24 mouse cellular contexts compared by ENCODE assay signal in genomic region chr11:104576772-104577612, GRCm38 (mm10). TPM values are rescaled to one million over a fixed set of nuclear protein-coding genes. Genes with fewer than 3 reads are reported as not detected.
DNase-seq lines count a peak whose midpoint lies in the region; ATAC-seq and TF ChIP-seq lines count a peak whose summit lies in the region.
"Had no signal": no experiment of that assay in that cellular context is flagged by ENCODE, and none has a peak within 500 bp of the region (broad histone marks: within the 10 kb centered on the region; RNA-seq: fewer than 3 reads in every experiment).

No protein-coding gene starts in this region.

- H3K9me3 ChIP-seq in heart, embryonic 13.5 days = no peaks in the 10 kb centered on the region
- no peaks in the 10 kb centered on the region for H3K9me3 ChIP-seq in neural tube, embryonic 11.5 days (ENCODE audit: control insufficient read depth, low read length)
- H3K9me3 ChIP-seq in neural tube, embryonic 15.5 days (replicated peaks) = no peaks in the 10 kb centered on the region
- no peaks in the 10 kb centered on the region for H3K9me3 ChIP-seq in midbrain, postnatal 0 days (ENCODE audit: low read length)
- H3K9me3 ChIP-seq: forebrain, embryonic 12.5 days; kidney, embryonic 15.5 days; liver, embryonic 13.5 days; lung, embryonic 15.5 days had no signal

- peak; percentile 81 for ATAC-seq in heart, embryonic 13.5 days (ENCODE audit: extremely low read depth, insufficient number of reproducible peaks, low FRiP score, low TSS enrichment)
- ATAC-seq in neural tube, embryonic 11.5 days (ENCODE audit: insufficient read depth, low FRiP score, low TSS enrichment) = no peak
- ATAC-seq in neural tube, embryonic 15.5 days (ENCODE audit: low FRiP score) = no peak
- no peak for ATAC-seq in midbrain, postnatal 0 days (ENCODE audit: low FRiP score)
- ATAC-seq: intestine, postnatal 0 days had no signal

- intact Hi-C loops in gastrocnemius, adult 2 months (cut with DNase I) = no loop called here

- H3K4me1 ChIP-seq in heart, embryonic 13.5 days = peaks cover 64% of the 10 kb centered on the region
- no peaks in the 10 kb centered on the region for H3K4me1 ChIP-seq in neural tube, embryonic 11.5 days (ENCODE audit: control insufficient read depth, insufficient read depth, low read length)
- no peaks in the 10 kb centered on the region for H3K4me1 ChIP-seq in neural tube, embryonic 15.5 days
- H3K4me1 ChIP-seq in midbrain, postnatal 0 days (ENCODE audit: insufficient read depth, low read length) = 0 out of 2 replicates have a peak, but pooled peaks cover 7% of the 10 kb centered on the region
- H3K4me1 ChIP-seq: forebrain, embryonic 12.5 days had no signal

- WGBS in heart, embryonic 13.5 days = 22% methylated on average over 10 of the region's 10 CpGs
- 59% methylated on average over 9 of the region's 10 CpGs for WGBS in neural tube, embryonic 11.5 days
- 53% methylated on average over 10 of the region's 10 CpGs for WGBS in neural tube, embryonic 15.5 days
- WGBS in midbrain, postnatal 0 days = 54% methylated on average over 10 of the region's 10 CpGs

- no peak overlapping the region for H3K4me3 ChIP-seq in gastrocnemius, adult 2 months
- H3K4me3 ChIP-seq in heart, embryonic 13.5 days = peak overlapping the region; percentile 66
- H3K4me3 ChIP-seq in neural tube, embryonic 11.5 days (ENCODE audit: low read depth, low read length) = no peak overlapping the region
- no peak overlapping the region for H3K4me3 ChIP-seq in neural tube, embryonic 15.5 days (replicated peaks)
- no peak overlapping the region for H3K4me3 ChIP-seq in midbrain, postnatal 0 days (ENCODE audit: low read depth, low read length)
- H3K4me3 ChIP-seq: erythroblast, embryonic 14.5 days; forebrain, embryonic 12.5 days; kidney, embryonic 15.5 days; left cerebral cortex, adult 2 months; liver, embryonic 13.5 days; lung, embryonic 15.5 days had no signal

- H3K4me2 ChIP-seq in heart, embryonic 13.5 days = peak overlapping the region; percentile 73
- H3K4me2 ChIP-seq in neural tube, embryonic 11.5 days (ENCODE audit: low read depth) = no peak overlapping the region
- H3K4me2 ChIP-seq in neural tube, embryonic 15.5 days = no peak overlapping the region
- no peak overlapping the region for H3K4me2 ChIP-seq in midbrain, postnatal 0 days (ENCODE audit: low read depth, low read length, poor library complexity, severe bottlenecking)
- H3K4me2 ChIP-seq: forebrain, embryonic 12.5 days; kidney, embryonic 15.5 days; liver, embryonic 13.5 days; lung, embryonic 15.5 days had no signal

- H3K36me3 ChIP-seq in heart, embryonic 13.5 days = peaks cover 29% of the 10 kb centered on the region
- no peaks in the 10 kb centered on the region for H3K36me3 ChIP-seq in neural tube, embryonic 11.5 days (ENCODE audit: control insufficient read depth, insufficient read depth, low read length)
- H3K36me3 ChIP-seq in neural tube, embryonic 15.5 days = no peaks in the 10 kb centered on the region
- H3K36me3 ChIP-seq in midbrain, postnatal 0 days (ENCODE audit: insufficient read depth, low read length) = no peaks in the 10 kb centered on the region
- H3K36me3 ChIP-seq: forebrain, embryonic 12.5 days; kidney, embryonic 15.5 days; liver, embryonic 13.5 days; lung, embryonic 15.5 days had no signal

- peak overlapping the region; percentile 94 for H3K9ac ChIP-seq in heart, embryonic 13.5 days
- H3K9ac ChIP-seq in neural tube, embryonic 11.5 days (ENCODE audit: low read length) = no peak overlapping the region
- no peak overlapping the region for H3K9ac ChIP-seq in neural tube, embryonic 15.5 days (replicated peaks)
- H3K9ac ChIP-seq in midbrain, postnatal 0 days (replicated peaks; ENCODE audit: low read length, poor library complexity, severe bottlenecking) = no peak overlapping the region
- H3K9ac ChIP-seq: forebrain, embryonic 12.5 days; kidney, embryonic 15.5 days; liver, embryonic 13.5 days; lung, embryonic 15.5 days had no signal

- DNase-seq in gastrocnemius, postnatal 10 days = peak; percentile 20
- DNase-seq in gastrocnemius, adult 2 months = no peak
- no peak for DNase-seq in heart, adult 9 months (ENCODE audit: low spot score in 2 of 2)
- DNase-seq in neural tube, embryonic 11.5 days (ENCODE audit: low spot score) = peak; percentile 4
- no peak for DNase-seq in midbrain, postnatal 0 days (ENCODE audit: low spot score)
- no peak for DNase-seq in cerebellum, postnatal 4 days (ENCODE audit: low spot score in 2 of 2)
- DNase-seq: adrenal gland, postnatal 10 days; cerebellum, adult 2 months; kidney, postnatal 4 days; left cerebral cortex, postnatal 4 days; liver, embryonic 13.5 days; lung, postnatal 4 days; midbrain, embryonic 14.5 days; right cerebral cortex, adult 18-20 months; right cerebral cortex, postnatal 4 days; thymus, postnatal 14 days had no signal

- no peaks in the 10 kb centered on the region for H3K27me3 ChIP-seq in heart, embryonic 13.5 days (replicated peaks)
- H3K27me3 ChIP-seq in neural tube, embryonic 11.5 days (ENCODE audit: control insufficient read depth, insufficient read depth, low read length) = 0 out of 2 replicates have a peak, but pooled peaks cover 4% of the 10 kb centered on the region
- 0 out of 2 replicates have a peak, but pooled peaks cover 9% of the 10 kb centered on the region for H3K27me3 ChIP-seq in neural tube, embryonic 15.5 days (replicated peaks)
- H3K27me3 ChIP-seq in midbrain, postnatal 0 days (ENCODE audit: insufficient read depth, low read length) = peaks cover 3% of the 10 kb centered on the region; the same call in 1 of the 2 replicates
- H3K27me3 ChIP-seq: lung, embryonic 15.5 days had no signal

- no peak for TF ChIP-seq CTCF in gastrocnemius, adult 2 months (IDR thresholded peaks at IDR 0.05)
- TF ChIP-seq CTCF in midbrain, postnatal 0 days (IDR thresholded peaks at IDR 0.05) = no peak

- no peak overlapping the region for H3K27ac ChIP-seq in gastrocnemius, adult 2 months
- peak overlapping the region; percentile 97 for H3K27ac ChIP-seq in heart, embryonic 13.5 days (replicated peaks)
- H3K27ac ChIP-seq in neural tube, embryonic 11.5 days (ENCODE audit: low read depth, low read length) = no peak overlapping the region
- H3K27ac ChIP-seq in neural tube, embryonic 15.5 days (replicated peaks) = no peak overlapping the region
- no peak overlapping the region for H3K27ac ChIP-seq in midbrain, postnatal 0 days (ENCODE audit: low read depth, low read length)
- H3K27ac ChIP-seq: forebrain, embryonic 12.5 days; kidney, embryonic 15.5 days; left cerebral cortex, adult 2 months; liver, embryonic 13.5 days; lung, embryonic 15.5 days had no signal

RNA-seq across cellular contexts. Expression of gene Myl4, which starts 26.5 kb away (rescaled TPM):
- 10 to 100 TPM; 30.6 to 48.9 TPM for total RNA-seq in gastrocnemius, postnatal 10 days (2021)
- 1 to 10 TPM; 2.9 to 8.1 TPM for total RNA-seq in gastrocnemius, adult 2 months (2021)
- polyA plus RNA-seq in heart, embryonic 13.5 days (2015; fragmentation: Nextera tagmentation; extraction: Ambion mirVana) = 2,381 and 2,697 TPM in 2 replicates
- 33.0 and 36.4 TPM in 2 replicates for polyA plus RNA-seq in neural tube, embryonic 11.5 days (2014; fragmentation: Nextera tagmentation; extraction: Ambion mirVana)
- polyA plus RNA-seq in neural tube, embryonic 15.5 days (2015; fragmentation: Nextera tagmentation; extraction: Ambion mirVana) = 16.2 and 19.5 TPM in 2 replicates
- 2.5 and 4.0 TPM in 2 replicates for total RNA-seq in midbrain, postnatal 0 days (2014; rRNA removed)
- polyA plus RNA-seq in midbrain, postnatal 0 days (2015; fragmentation: Nextera tagmentation; extraction: Ambion mirVana) = 4.6 and 5.4 TPM in 2 replicates

RNA-seq across cellular contexts. Expression of gene Cdc27, which starts 26.6 kb away (rescaled TPM):
- total RNA-seq in gastrocnemius, postnatal 10 days (2021) = 10 to 100 TPM; 30.4 to 37.5 TPM
- total RNA-seq in gastrocnemius, adult 2 months (2021) = 10 to 100 TPM; 25.9 to 27.5 TPM
- polyA plus RNA-seq in heart, embryonic 13.5 days (2015; fragmentation: Nextera tagmentation; extraction: Ambion mirVana) = 31.7 TPM in 2 replicates
- polyA plus RNA-seq in neural tube, embryonic 11.5 days (2014; fragmentation: Nextera tagmentation; extraction: Ambion mirVana) = 63.6 and 63.9 TPM in 2 replicates
- polyA plus RNA-seq in neural tube, embryonic 15.5 days (2015; fragmentation: Nextera tagmentation; extraction: Ambion mirVana) = 34.8 and 39.1 TPM in 2 replicates
- total RNA-seq in midbrain, postnatal 0 days (2014; rRNA removed) = 33.5 and 42.4 TPM in 2 replicates
- polyA plus RNA-seq in midbrain, postnatal 0 days (2015; fragmentation: Nextera tagmentation; extraction: Ambion mirVana) = 34.1 and 34.9 TPM in 2 replicates

RNA-seq across cellular contexts. Expression of gene Itgb3, which starts 30.8 kb away (rescaled TPM):
- total RNA-seq in gastrocnemius, postnatal 10 days (2021) = 10 to 100 TPM in 1 of 2 experiments, 1 to 10 TPM in 1; 4.7 to 15.9 TPM
- 1 to 10 TPM in 1 of 2 experiments, under 1 TPM in 1; 0.54 to 1.3 TPM for total RNA-seq in gastrocnemius, adult 2 months (2021)
- polyA plus RNA-seq in heart, embryonic 13.5 days (2015; fragmentation: Nextera tagmentation; extraction: Ambion mirVana) = 5.0 and 5.1 TPM in 2 replicates
- 1.6 and 2.3 TPM in 2 replicates for polyA plus RNA-seq in neural tube, embryonic 11.5 days (2014; fragmentation: Nextera tagmentation; extraction: Ambion mirVana)
- polyA plus RNA-seq in neural tube, embryonic 15.5 days (2015; fragmentation: Nextera tagmentation; extraction: Ambion mirVana) = 1.9 and 2.4 TPM in 2 replicates
- 1.5 and 1.7 TPM in 2 replicates for total RNA-seq in midbrain, postnatal 0 days (2014; rRNA removed)
- polyA plus RNA-seq in midbrain, postnatal 0 days (2015; fragmentation: Nextera tagmentation; extraction: Ambion mirVana) = 0.62 and 0.83 TPM in 2 replicates

Comparison
In these comparisons a context has a peak if more than half of its experiments do, and no peak if none do; other contexts are left out.
1. DNase-seq: peak in gastrocnemius, postnatal 10 days (single experiment) and neural tube, embryonic 11.5 days (single experiment); none in gastrocnemius, adult 2 months (single experiment), heart, adult 9 months (0 of 2), midbrain, postnatal 0 days (single experiment) and cerebellum, postnatal 4 days (0 of 2).
2. RNA of gene Myl4, which starts 26.5 kb away (polyA plus RNA-seq): 2,381 to 2,697 TPM in heart, embryonic 13.5 days; 33.0 to 36.4 TPM in neural tube, embryonic 11.5 days, 16.2 to 19.5 TPM in neural tube, embryonic 15.5 days and 4.6 to 5.4 TPM in midbrain, postnatal 0 days; every median in the first group is over 10 times any median in the second.